Mouse (Mus musculus) midbrain, embryonic 10.5 days (tissue): ENCODE data around the gene Coa7. TPM values are rescaled to one million over a fixed set of nuclear protein-coding genes. Genes with fewer than 3 reads are reported as not detected.

Source experiments
- DNase-seq: peaks from one replicate; pipeline ENCODE4 v3.0.0-alpha.2; 2017; ENCODE audit warnings: low spot score
- H3K27ac ChIP-seq: fragments of 300-500 bp; sonication (generic); replicated peaks from 2 replicates; pipeline ENCODE4 v1.5.1; 2016; ENCODE audit warnings: mild to moderate bottlenecking
- H3K27me3 ChIP-seq: fragments of 300-500 bp; sonication (generic); 2 replicates; pipeline ENCODE4 v1.6.1; 2016; ENCODE audit warnings: low read depth, mild to moderate bottlenecking; ENCODE audit not compliant: poor library complexity, severe bottlenecking
- H3K36me3 ChIP-seq: fragments of 300-500 bp; sonication (generic); 2 replicates; pipeline ENCODE4 v1.6.1; 2016; ENCODE audit warnings: mild to moderate bottlenecking, moderate library complexity
- H3K4me1 ChIP-seq: fragments of 300-500 bp; sonication (generic); 2 replicates; pipeline ENCODE4 v1.6.1; 2016
- H3K4me3 ChIP-seq: fragments of 300-500 bp; sonication (generic); 2 replicates; pipeline ENCODE4 v1.5.1; 2016; ENCODE audit warnings: mild to moderate bottlenecking, moderate library complexity
- H3K9me3 ChIP-seq: fragments of 300-500 bp; sonication (generic); replicated peaks from 2 replicates; pipeline ENCODE4 v1.6.1; 2016; ENCODE audit warnings: mild to moderate bottlenecking
- WGBS: fragments of 180-500 bp; shearing (Covaris S2); methylation state at CpG from one replicate; pipeline ENCODE4 v1.1.7; 2016; 5-methylcytosine and 5-hydroxymethylcytosine counted together
- polyA plus RNA-seq: library from polyadenylated mRNA; unstranded; fragments of >200 nt; fragmentation: Nextera tagmentation; extraction: Ambion mirVana; gene quantifications from 2 replicates; pipeline ENCODE4 v1.2.1, GENCODE M21; 2016

Coa7 gene
- polyA plus RNA-seq, 1 experiment from 2014 or later = 76.5 TPM

GRCm38 (mm10) chr4:108327071-108327579 is 815 bp upstream of the Coa7 start:
- H3K36me3 ChIP-seq = peaks cover 24% of the 10 kb centered on the region
- H3K4me1 ChIP-seq = peaks cover 14% of the 10 kb centered on the region
- H3K9me3 ChIP-seq = no peaks in the 10 kb centered on the region
- DNase-seq = no peak
- 41% methylated on average over 6 of the region's 6 CpGs for WGBS
- peak overlapping the region; percentile 93 for H3K27ac ChIP-seq
- H3K4me3 ChIP-seq = peak overlapping the region; percentile 81
- H3K27me3 ChIP-seq = no peaks in the 10 kb centered on the region

GRCm38 (mm10) chr4:108329840-108330239 is 1.9 kb downstream of the Coa7 start:
- Histone ChIP-seq H3K27ac (no peak overlapping the region), H3K36me3 (peaks cover 51% of the 10 kb centered on the region), H3K4me1 (peaks cover 14% of the 10 kb centered on the region), H3K27me3 (no peaks in the 10 kb centered on the region), H3K4me3 (no peak overlapping the region), H3K9me3 (no peaks in the 10 kb centered on the region)
- WGBS = 93% methylated on average over 6 of the region's 6 CpGs
- no peak for DNase-seq

GRCm38 (mm10) chr4:108332041-108332440 is 4.1 kb downstream of the Coa7 start:
- Histone ChIP-seq H3K4me1 (peaks cover 13% of the 10 kb centered on the region), H3K27ac (no peak overlapping the region), H3K4me3 (no peak overlapping the region), H3K9me3 (no peaks in the 10 kb centered on the region), H3K36me3 (peaks cover 73% of the 10 kb centered on the region), H3K27me3 (no peaks in the 10 kb centered on the region)
- 92% methylated on average over 9 of the region's 9 CpGs for WGBS
- no peak for DNase-seq

- H3K36me3 ChIP-seq = peaks cover 95% of the 10 kb centered on the region
Measured at GRCm38 (mm10) chr4:108335413-108335812, 7.5 kb downstream of the Coa7 start.

GRCm38 (mm10) chr4:108336765-108337164 is 8.8 kb downstream of the Coa7 start:
- Histone ChIP-seq H3K27ac (no peak overlapping the region), H3K4me3 (no peak overlapping the region)
- no peak for DNase-seq

More at GRCm38 (mm10) chr4:108335413-108335812, 7.5 kb downstream of the Coa7 start:
- Histone ChIP-seq H3K27ac (no peak overlapping the region), H3K4me1 (peaks cover 24% of the 10 kb centered on the region), H3K27me3 (no peaks in the 10 kb centered on the region), H3K4me3 (no peak overlapping the region), H3K9me3 (no peaks in the 10 kb centered on the region)
- WGBS = 95% methylated on average over 6 of the region's 6 CpGs
- DNase-seq = no peak

GRCm38 (mm10) chr4:108337817-108338216 is 9.9 kb downstream of the Coa7 start:
- peaks cover 79% of the 10 kb centered on the region for H3K36me3 ChIP-seq

More at GRCm38 (mm10) chr4:108336765-108337164, 8.8 kb downstream of the Coa7 start:
- Histone ChIP-seq H3K9me3 (no peaks in the 10 kb centered on the region), H3K4me1 (peaks cover 24% of the 10 kb centered on the region), H3K36me3 (peaks cover 87% of the 10 kb centered on the region), H3K27me3 (no peaks in the 10 kb centered on the region)
- 84% methylated on average over 2 of the region's 2 CpGs for WGBS

GRCm38 (mm10) chr4:108338321-108338733 is 10.4 kb downstream of the Coa7 start:
- no peak overlapping the region for H3K4me3 ChIP-seq
- no peaks in the 10 kb centered on the region for H3K27me3 ChIP-seq
- 72% methylated on average over 9 of the region's 9 CpGs for WGBS
- peaks cover 24% of the 10 kb centered on the region for H3K4me1 ChIP-seq
- peak overlapping the region; percentile 77 for H3K27ac ChIP-seq
- H3K9me3 ChIP-seq = no peaks in the 10 kb centered on the region
- no peak for DNase-seq
- H3K36me3 ChIP-seq = peaks cover 73% of the 10 kb centered on the region

More at GRCm38 (mm10) chr4:108337817-108338216, 9.9 kb downstream of the Coa7 start:
- 45% methylated on average over 3 of the region's 3 CpGs for WGBS
- Histone ChIP-seq H3K4me1 (peaks cover 24% of the 10 kb centered on the region), H3K4me3 (no peak overlapping the region), H3K27me3 (no peaks in the 10 kb centered on the region), H3K27ac (peak overlapping the region; percentile 77), H3K9me3 (no peaks in the 10 kb centered on the region)
- no peak for DNase-seq

- H3K36me3 ChIP-seq = peaks cover 69% of the 10 kb centered on the region
- no peak for DNase-seq
- peak overlapping the region; percentile 77 for H3K27ac ChIP-seq
- no peaks in the 10 kb centered on the region for H3K9me3 ChIP-seq
- no peak overlapping the region for H3K4me3 ChIP-seq
- peaks cover 24% of the 10 kb centered on the region for H3K4me1 ChIP-seq
- H3K27me3 ChIP-seq = no peaks in the 10 kb centered on the region
- 68% methylated on average over 10 of the region's 10 CpGs for WGBS
Measured at GRCm38 (mm10) chr4:108338811-108339210, 10.9 kb downstream of the Coa7 start.

- DNase-seq = peak; percentile 72
- Histone ChIP-seq H3K9me3 (no peaks in the 10 kb centered on the region), H3K27ac (peak overlapping the region; percentile 77), H3K4me1 (peaks cover 29% of the 10 kb centered on the region), H3K36me3 (peaks cover 64% of the 10 kb centered on the region), H3K27me3 (no peaks in the 10 kb centered on the region), H3K4me3 (no peak overlapping the region)
- WGBS = 24% methylated on average over 4 of the region's 4 CpGs
Measured at GRCm38 (mm10) chr4:108339277-108339690, 11.3 kb downstream of the Coa7 start.

- Histone ChIP-seq H3K27me3 (no peaks in the 10 kb centered on the region), H3K27ac (peak overlapping the region; percentile 83), H3K36me3 (peaks cover 12% of the 10 kb centered on the region), H3K9me3 (no peaks in the 10 kb centered on the region), H3K4me3 (no peak overlapping the region), H3K4me1 (peaks cover 44% of the 10 kb centered on the region)
- DNase-seq = peak; percentile 51
- 14% methylated on average over 7 of the region's 7 CpGs for WGBS
Measured at GRCm38 (mm10) chr4:108344631-108345083, 16.7 kb downstream of the Coa7 start.

GRCm38 (mm10) chr4:108345826-108346225 is 17.9 kb downstream of the Coa7 start:
- 0 out of 2 replicates have a peak, but pooled peaks cover 3% of the 10 kb centered on the region for H3K36me3 ChIP-seq
- 26% methylated on average over 5 of the region's 5 CpGs for WGBS
- no peaks in the 10 kb centered on the region for H3K9me3 ChIP-seq
- H3K4me3 ChIP-seq = no peak overlapping the region
- peak overlapping the region; percentile 83 for H3K27ac ChIP-seq
- peaks cover 54% of the 10 kb centered on the region for H3K4me1 ChIP-seq
- no peaks in the 10 kb centered on the region for H3K27me3 ChIP-seq
- no peak for DNase-seq

GRCm38 (mm10) chr4:108347111-108347510 is 19.2 kb downstream of the Coa7 start:
- no peak for DNase-seq
- H3K4me1 ChIP-seq = peaks cover 61% of the 10 kb centered on the region
- H3K27me3 ChIP-seq = no peaks in the 10 kb centered on the region
- 88% methylated on average over 5 of the region's 5 CpGs for WGBS
- no peaks in the 10 kb centered on the region for H3K9me3 ChIP-seq
- H3K27ac ChIP-seq = no peak overlapping the region
- H3K36me3 ChIP-seq = no peaks in the 10 kb centered on the region
- H3K4me3 ChIP-seq = no peak overlapping the region

GRCm38 (mm10) chr4:108348256-108348875 is 20.4 kb downstream of the Coa7 start:
- Histone ChIP-seq H3K27ac (peak overlapping the region; percentile 75), H3K4me3 (no peak overlapping the region), H3K36me3 (no peaks in the 10 kb centered on the region), H3K9me3 (no peaks in the 10 kb centered on the region), H3K4me1 (peaks cover 61% of the 10 kb centered on the region), H3K27me3 (no peaks in the 10 kb centered on the region)
- DNase-seq = no peak
- 70% methylated on average over 5 of the region's 5 CpGs for WGBS
